In the genomic region with DNA sequence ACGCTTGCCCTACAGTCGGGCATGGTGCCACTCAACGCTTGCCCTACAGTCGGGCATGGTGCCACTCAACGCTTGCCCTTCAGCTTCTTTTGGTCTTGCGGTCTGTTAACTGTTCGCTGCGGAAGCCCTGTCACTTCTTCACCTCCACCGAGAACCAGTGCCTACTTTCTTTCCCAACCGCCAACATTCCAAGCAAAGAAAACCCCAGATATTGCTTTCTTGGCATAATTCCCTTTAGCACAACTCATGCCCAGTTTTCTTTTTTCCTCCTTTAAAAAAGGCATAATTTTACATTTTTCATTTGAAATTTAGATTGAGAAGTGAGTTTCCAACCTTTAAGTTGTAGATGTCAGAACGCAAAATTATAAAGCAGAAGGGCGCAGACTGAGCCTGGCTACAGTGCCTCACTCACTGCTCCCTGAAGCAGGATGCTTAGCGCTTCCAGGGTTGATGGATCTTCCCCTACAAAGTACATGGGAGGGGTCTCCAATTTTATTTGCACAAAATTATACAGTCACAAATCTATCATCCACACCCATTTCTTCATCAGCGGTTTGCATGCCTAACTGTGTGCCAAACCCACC, we compare ENCODE assay signal across 15 mouse cellular contexts.
"Had no signal": no experiment of that assay in that cellular context is flagged by ENCODE, and none has a peak within 500 bp of the region (broad histone marks: within the 10 kb centered on the region; RNA-seq: fewer than 3 reads in every experiment).

No protein-coding gene starts in this region.

- H3K4me2 ChIP-seq: neural tube, embryonic 15.5 days; stomach, embryonic 15.5 days had no signal

- H3K27me3 ChIP-seq: neural tube, embryonic 15.5 days; stomach, embryonic 15.5 days had no signal

- H3K36me3 ChIP-seq: neural tube, embryonic 15.5 days; stomach, embryonic 15.5 days had no signal

- H3K27ac ChIP-seq: neural tube, embryonic 15.5 days; stomach, embryonic 15.5 days; stomach, postnatal 0 days had no signal

- H3K9ac ChIP-seq: neural tube, embryonic 15.5 days; stomach, embryonic 15.5 days had no signal

- DNase-seq: retina, postnatal 1 day; right cerebral cortex, adult 18-20 months; right cerebral cortex, postnatal 14 days; right cerebral cortex, postnatal 25 days; right cerebral cortex, postnatal 4 days; spleen, adult 18-20 months; thymus, adult 18-20 months; thymus, adult 2 months; thymus, postnatal 14 days; thymus, postnatal 25 days; thymus, postnatal 36 days; thymus, postnatal 4 days had no signal

- H3K4me1 ChIP-seq: neural tube, embryonic 15.5 days; stomach, embryonic 15.5 days had no signal

- H3K9me3 ChIP-seq: neural tube, embryonic 15.5 days; stomach, embryonic 15.5 days had no signal

- H3K4me3 ChIP-seq: neural tube, embryonic 15.5 days; stomach, embryonic 15.5 days had no signal
